Mouse (Mus musculus) olfactory bulb, adult 2 months (tissue): ENCODE results near the gene Akap6.

ENCODE experiments used
- CTCF ChIP-seq: fragments of 200-500 bp; IDR thresholded peaks from 2 replicates; pipeline ENCODE4 v1.5.1; 2012; ENCODE audit warnings: low read depth, mild to moderate bottlenecking, low read length, moderate library complexity; ENCODE audit not compliant: insufficient read depth
- POLR2A ChIP-seq: fragments of 200-500 bp; IDR thresholded peaks from 2 replicates; pipeline ENCODE4 v1.6.1; 2012; ENCODE audit warnings: mild to moderate bottlenecking, low read depth, low read length, moderate library complexity; ENCODE audit not compliant: insufficient read depth

DNA sequence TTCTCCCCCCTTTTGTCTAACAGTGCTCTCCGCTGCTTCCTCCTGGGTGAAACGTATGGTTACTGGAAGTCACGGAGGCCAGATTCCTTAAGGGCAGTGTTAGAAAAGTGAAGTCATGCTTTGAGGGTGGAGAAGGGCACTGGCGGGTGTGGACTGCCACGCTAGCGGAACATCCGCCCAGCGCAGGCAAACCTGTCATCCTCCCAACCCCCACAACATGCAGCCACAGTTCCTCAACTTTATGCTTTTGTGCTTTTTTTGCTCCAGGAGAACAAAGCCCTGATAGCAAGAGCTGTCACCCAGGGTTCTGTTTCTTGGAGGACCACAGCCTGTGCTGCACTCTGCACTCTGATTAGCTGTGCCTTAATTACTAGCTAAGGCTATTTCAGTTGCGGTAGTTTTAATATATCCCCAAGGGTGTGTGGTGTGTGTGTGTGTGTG lies 2.0 kb downstream of the Akap6 start:
- TF ChIP-seq CTCF (no peak), POLR2A (no peak)
